Mouse (Mus musculus) urinary bladder, adult 2 months (tissue): Measurements from ENCODE around the gene Gpd1. TPM values are rescaled to one million over a fixed set of nuclear protein-coding genes. Genes with fewer than 3 reads are reported as not detected.
"Not testable (repeated sequence)": the region's sequence is repeated elsewhere in the genome, so short reads cannot be mapped to it uniquely, and the experiment has no call there.

Experiments used
- DNase-seq: peaks from one replicate; pipeline ENCODE4 v3.0.0; 2022; ENCODE audit warnings: low spot score
- polyA plus RNA-seq: library from polyadenylated mRNA; depleted of rRNA; stranded (reverse); fragments of >200 nt; gene quantifications from 2 replicates; pipeline ENCODE4 v1.2.3, GENCODE M21; 2012

The Gpd1 gene
- polyA plus RNA-seq, 1 experiment = 14.9 TPM

GRCm38 (mm10) chr15:99721921-99722743 is 4.8 kb downstream of the Gpd1 start:
- DNase-seq = no peak

- no peak for DNase-seq
These were observed 5.8 kb downstream of the Gpd1 start for GRCm38 (mm10) chr15:99723120-99723514.

- DNase-seq = no peak
These were observed 6.4 kb downstream of the Gpd1 start for GRCm38 (mm10) chr15:99723515-99724291.

GRCm38 (mm10) chr15:99724292-99725021 is 7.1 kb downstream of the Gpd1 start:
- DNase-seq = no peak

GRCm38 (mm10) chr15:99725341-99726155 is 8.2 kb downstream of the Gpd1 start, which contains the start of gene Cox14:
Cox14 (plus strand) TSS chr15:99725618.
- DNase-seq = peak; percentile 89

GRCm38 (mm10) chr15:99726549-99726948 is 9.2 kb downstream of the Gpd1 start:
- DNase-seq = no peak

- not testable (repeated sequence) for DNase-seq
These were observed 9.7 kb downstream of the Gpd1 start for GRCm38 (mm10) chr15:99727039-99727438.

GRCm38 (mm10) chr15:99727525-99727924 is 10.2 kb downstream of the Gpd1 start:
- no peak for DNase-seq

GRCm38 (mm10) chr15:99728211-99728610 is 10.9 kb downstream of the Gpd1 start:
- no peak for DNase-seq

GRCm38 (mm10) chr15:99729056-99729783 is 11.9 kb downstream of the Gpd1 start:
- DNase-seq = no peak

- no peak for DNase-seq
These were observed 13.9 kb downstream of the Gpd1 start for GRCm38 (mm10) chr15:99731167-99731566.

GRCm38 (mm10) chr15:99731678-99732077 is 14.4 kb downstream of the Gpd1 start:
- no peak for DNase-seq

- DNase-seq = no peak
These were observed 15.9 kb downstream of the Gpd1 start for GRCm38 (mm10) chr15:99733186-99733585.

GRCm38 (mm10) chr15:99735631-99736030 is 18.3 kb downstream of the Gpd1 start:
- DNase-seq = peak; percentile 100

GRCm38 (mm10) chr15:99736675-99737074 is 19.4 kb downstream of the Gpd1 start:
- DNase-seq = no peak

GRCm38 (mm10) chr15:99740229-99740628 is 22.9 kb downstream of the Gpd1 start:
- DNase-seq = no peak

- DNase-seq = no peak
These were observed 36.9 kb downstream of the Gpd1 start for GRCm38 (mm10) chr15:99754204-99754603.

- DNase-seq = no peak
These were observed 50.2 kb downstream of the Gpd1 start for GRCm38 (mm10) chr15:99767467-99767866.

- DNase-seq = no peak
These were observed 51.4 kb downstream of the Gpd1 start for GRCm38 (mm10) chr15:99768761-99769160.

- DNase-seq = no peak
These were observed 53.7 kb downstream of the Gpd1 start for GRCm38 (mm10) chr15:99771004-99771500.
